Mouse (Mus musculus) gastrocnemius, adult 2 months (tissue): ENCODE data around the gene Dkc1. TPM values are rescaled to one million over a fixed set of nuclear protein-coding genes. Genes with fewer than 3 reads are reported as not detected.

Experiments used
- DNase-seq: peaks from one replicate; pipeline ENCODE4 v3.0.0; 2022
- H3K27ac ChIP-seq: fragments of 200-600 bp; 2 replicates; pipeline ENCODE4 v1.8.1; 2022; ENCODE audit warnings: mild to moderate bottlenecking
- H3K4me3 ChIP-seq: fragments of 200-600 bp; 2 replicates; pipeline ENCODE4 v1.8.1; 2022; ENCODE audit warnings: mild to moderate bottlenecking, moderate library complexity
- CTCF ChIP-seq: fragments of 200-600 bp; IDR thresholded peaks from 2 replicates; pipeline ENCODE4 v1.8.1; 2022; ENCODE audit warnings: antibody characterized with exemption, mild to moderate bottlenecking, moderate library complexity
- intact Hi-C: fragments of 180-260 bp; cut with DNase I; formaldehyde crosslinking; loops from one replicate; pipeline ENCODE4 v1.15.1; 2025
- long read RNA-seq, 2 experiments: library from polyadenylated mRNA; stranded (forward); transcript quantifications; one replicate each; pipeline ENCODE4 v2.0.0; 2021
- total RNA-seq, 2 experiments: library from RNA; stranded (reverse); gene quantifications; 2 replicates each; pipeline ENCODE4 v1.2.3; 2021

The Dkc1 gene
- 10 to 100 TPM; 28.6 to 29.2 TPM for total RNA-seq
- long read RNA-seq, experiment 1, transcript Dkc1-201 (15 exons, 2,804 nt), result major isoform, 39 of 49 reads
- long read RNA-seq, experiment 1, partial matches to known transcripts, result 4 of 49 reads
- long read RNA-seq, experiment 1, other reads (novel, unspliced or antisense), result 6 of 49 reads
- long read RNA-seq, experiment 2, transcript Dkc1-201 (15 exons, 2,804 nt), result major isoform, 27 of 40 reads
- long read RNA-seq, experiment 2, partial matches to known transcripts, result 5 of 40 reads
- long read RNA-seq, experiment 2, other reads (novel, unspliced or antisense), result 8 of 40 reads

GRCm38 (mm10) chrX:75095369-75096162, at the start of gene Dkc1:
Dkc1 (plus strand) TSS chrX:75095854.
- no peak for TF ChIP-seq CTCF
- H3K27ac ChIP-seq, result peak within 1 kb of the TSS; percentile 89
- H3K4me3 ChIP-seq, result peak within 1 kb of the TSS; percentile 81
- DNase-seq, result peak; percentile 94
- intact Hi-C loops, result no loop called here

- TF ChIP-seq CTCF, result no peak
- intact Hi-C loops, result no loop called here
- Histone ChIP-seq H3K27ac (no peak overlapping the region), H3K4me3 (no peak overlapping the region)
- no peak for DNase-seq
Measured at GRCm38 (mm10) chrX:75045931-75046330, 49.7 kb upstream of the Dkc1 start.

- no peak for DNase-seq
- no peak for TF ChIP-seq CTCF
- H3K4me3 ChIP-seq, result peak overlapping the region; percentile 55
- intact Hi-C loops, result no loop called here
- peak overlapping the region; percentile 60 for H3K27ac ChIP-seq
Measured at GRCm38 (mm10) chrX:75046921-75047635, 48.6 kb upstream of the Dkc1 start.

GRCm38 (mm10) chrX:75056120-75056775, 39.4 kb upstream of the Dkc1 start:
- no peak for TF ChIP-seq CTCF
- H3K4me3 ChIP-seq, result no peak overlapping the region
- DNase-seq, result no peak
- intact Hi-C loops, result no loop called here
- no peak overlapping the region for H3K27ac ChIP-seq

GRCm38 (mm10) chrX:75082351-75082750, 13.3 kb upstream of the Dkc1 start:
- TF ChIP-seq CTCF, result no peak
- DNase-seq, result no peak
- intact Hi-C loops, result no loop called here
- Histone ChIP-seq H3K27ac (no peak overlapping the region), H3K4me3 (no peak overlapping the region)

GRCm38 (mm10) chrX:75083982-75084773, 11.5 kb upstream of the Dkc1 start:
- H3K4me3 ChIP-seq, result peak overlapping the region; percentile 77
- peak overlapping the region; percentile 74 for H3K27ac ChIP-seq
- intact Hi-C loops, result no loop called here
- no peak for TF ChIP-seq CTCF
- DNase-seq, result no peak

GRCm38 (mm10) chrX:75084774-75085508, 10.7 kb upstream of the Dkc1 start, which contains the start of gene Gab3:
Gab3 (minus strand) TSS chrX:75085458.
- peak within 1 kb of the TSS; percentile 77 for H3K4me3 ChIP-seq
- peak within 1 kb of the TSS; percentile 74 for H3K27ac ChIP-seq
- no peak for TF ChIP-seq CTCF
- intact Hi-C loops, result no loop called here
- peak; percentile 63 for DNase-seq

- H3K4me3 ChIP-seq, result no peak overlapping the region
- H3K27ac ChIP-seq, result no peak overlapping the region
- TF ChIP-seq CTCF, result peak; percentile 28; the same call in 1 of the 2 replicates
- DNase-seq, result no peak
- intact Hi-C loops, result no loop called here
Measured at GRCm38 (mm10) chrX:75085654-75086053, 10.0 kb upstream of the Dkc1 start.

- intact Hi-C loops, result no loop called here
- Histone ChIP-seq H3K4me3 (peak overlapping the region; percentile 81), H3K27ac (peak overlapping the region; percentile 89)
- DNase-seq, result peak; percentile 19
- TF ChIP-seq CTCF, result no peak
Measured at GRCm38 (mm10) chrX:75096163-75096770, 613 bp downstream of the Dkc1 start.

GRCm38 (mm10) chrX:75098799-75099198, 3.1 kb downstream of the Dkc1 start:
- no peak for DNase-seq
- intact Hi-C loops, result no loop called here
- H3K4me3 ChIP-seq, result no peak overlapping the region
- no peak overlapping the region for H3K27ac ChIP-seq
- TF ChIP-seq CTCF, result no peak

GRCm38 (mm10) chrX:75102293-75102692, 6.6 kb downstream of the Dkc1 start:
- H3K4me3 ChIP-seq, result no peak overlapping the region
- TF ChIP-seq CTCF, result no peak
- intact Hi-C loops, result no loop called here
- no peak overlapping the region for H3K27ac ChIP-seq
- DNase-seq, result no peak
